Mouse (Mus musculus) neural tube, embryonic 13.5 days (tissue): ENCODE results near the gene Prdm16. TPM values are rescaled to one million over a fixed set of nuclear protein-coding genes. Genes with fewer than 3 reads are reported as not detected.

ENCODE experiments used
- ATAC-seq: fragments of 200-750 bp; cut with Nextera tagmentation; 2 replicates; pipeline ENCODE4 v1.8.0; 2017; ENCODE audit warnings: low read depth, mild to moderate bottlenecking, moderate TSS enrichment, moderate library complexity
- H3K27ac ChIP-seq: fragments of 300-500 bp; sonication (generic); replicated peaks from 2 replicates; pipeline ENCODE4 v1.5.1; 2015; ENCODE audit warnings: moderate library complexity, mild to moderate bottlenecking, inconsistent platforms
- H3K27me3 ChIP-seq: fragments of 300-500 bp; sonication (generic); 2 replicates; pipeline ENCODE4 v1.6.1; 2015; ENCODE audit warnings: mild to moderate bottlenecking, inconsistent platforms
- H3K36me3 ChIP-seq: fragments of 300-500 bp; sonication (generic); 2 replicates; pipeline ENCODE4 v1.6.1; 2015; ENCODE audit warnings: mild to moderate bottlenecking, inconsistent platforms
- H3K4me1 ChIP-seq: fragments of 300-500 bp; sonication (generic); replicated peaks from 2 replicates; pipeline ENCODE4 v1.6.1; 2015; ENCODE audit warnings: inconsistent platforms
- H3K4me2 ChIP-seq: fragments of 300-500 bp; sonication (generic); 2 replicates; pipeline ENCODE4 v1.6.1; 2015; ENCODE audit warnings: inconsistent platforms, mild to moderate bottlenecking, moderate library complexity
- H3K4me3 ChIP-seq: fragments of 300-500 bp; sonication (generic); 2 replicates; pipeline ENCODE4 v1.5.1; 2015; ENCODE audit warnings: mild to moderate bottlenecking, inconsistent platforms
- H3K9ac ChIP-seq: fragments of 300-500 bp; sonication (generic); 2 replicates; pipeline ENCODE4 v1.6.1; 2015; ENCODE audit warnings: moderate library complexity, mild to moderate bottlenecking, inconsistent platforms
- H3K9me3 ChIP-seq: fragments of 300-500 bp; sonication (generic); 2 replicates; pipeline ENCODE4 v1.6.1; 2016; ENCODE audit warnings: inconsistent platforms
- WGBS: fragments of 180-500 bp; shearing (Covaris S2); methylation state at CpG from one replicate; pipeline ENCODE4 v1.1.7; 2015; 5-methylcytosine and 5-hydroxymethylcytosine counted together
- polyA plus RNA-seq: library from polyadenylated mRNA; unstranded; fragments of >200 nt; fragmentation: Nextera tagmentation; extraction: Ambion mirVana; gene quantifications from 2 replicates; pipeline ENCODE4 v1.2.1, GENCODE M21; 2015

Gene Prdm16
- polyA plus RNA-seq, 1 experiment from 2014 or later, result 10.0 TPM

DNA sequence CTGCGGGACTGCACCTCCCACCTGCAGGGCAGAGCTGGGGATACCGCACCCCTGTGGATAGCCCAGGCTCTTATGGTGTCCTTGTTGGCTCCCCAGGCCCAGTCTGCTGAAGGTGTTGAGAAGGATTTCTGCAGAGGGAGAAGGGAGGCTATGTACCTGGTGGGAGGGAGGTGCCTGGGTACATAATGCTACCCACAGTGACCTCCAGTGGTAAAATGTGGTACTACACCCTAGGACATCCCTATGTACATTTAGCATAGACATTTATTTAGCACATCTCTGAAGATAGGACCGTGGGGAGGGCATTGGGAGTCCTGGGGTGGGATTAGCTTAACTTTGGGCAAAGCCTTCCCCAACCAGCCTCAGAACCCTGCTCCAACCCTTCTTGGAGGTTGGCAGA is 363.7 kb downstream of the Prdm16 start:
- peak; percentile 15; the same call in 1 of the 2 replicates for ATAC-seq
- WGBS, result 53% methylated on average over 3 of the region's 3 CpGs
- Histone ChIP-seq H3K4me1 (no peaks in the 10 kb centered on the region), H3K4me2 (no peak overlapping the region), H3K9ac (no peak overlapping the region), H3K27ac (no peak overlapping the region), H3K36me3 (peaks cover 8% of the 10 kb centered on the region; the same call in 1 of the 2 replicates), H3K4me3 (no peak overlapping the region), H3K9me3 (no peaks in the 10 kb centered on the region), H3K27me3 (no peaks in the 10 kb centered on the region)

DNA sequence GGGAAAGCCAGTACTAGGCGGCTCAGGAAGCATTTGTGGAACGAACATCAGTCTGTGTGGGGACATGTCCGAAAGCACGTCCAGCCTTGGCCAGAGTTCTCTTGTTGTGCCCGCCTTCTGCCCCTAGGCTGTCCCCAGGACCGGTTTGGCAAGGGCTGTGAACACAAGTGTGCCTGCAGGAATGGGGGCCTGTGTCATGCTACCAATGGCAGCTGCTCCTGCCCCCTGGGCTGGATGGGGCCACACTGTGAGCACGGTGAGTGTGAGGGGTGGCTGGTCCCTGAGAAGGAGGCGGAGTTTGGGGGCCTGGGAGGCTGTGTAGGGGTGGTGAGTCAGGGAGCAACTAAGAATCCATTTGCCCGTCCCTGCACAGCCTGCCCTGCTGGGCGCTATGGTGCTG is 367.2 kb downstream of the Prdm16 start:
- no peaks in the 10 kb centered on the region for H3K27me3 ChIP-seq
- no peaks in the 10 kb centered on the region for H3K9me3 ChIP-seq
- 0 out of 2 replicates have a peak, but pooled peaks cover 5% of the 10 kb centered on the region for H3K36me3 ChIP-seq
- H3K27ac ChIP-seq, result no peak overlapping the region
- H3K4me2 ChIP-seq, result no peak overlapping the region
- H3K4me1 ChIP-seq, result no peaks in the 10 kb centered on the region
- H3K4me3 ChIP-seq, result no peak overlapping the region
- WGBS, result 60% methylated on average over 10 of the region's 10 CpGs
- ATAC-seq, result no peak
- no peak overlapping the region for H3K9ac ChIP-seq

DNA sequence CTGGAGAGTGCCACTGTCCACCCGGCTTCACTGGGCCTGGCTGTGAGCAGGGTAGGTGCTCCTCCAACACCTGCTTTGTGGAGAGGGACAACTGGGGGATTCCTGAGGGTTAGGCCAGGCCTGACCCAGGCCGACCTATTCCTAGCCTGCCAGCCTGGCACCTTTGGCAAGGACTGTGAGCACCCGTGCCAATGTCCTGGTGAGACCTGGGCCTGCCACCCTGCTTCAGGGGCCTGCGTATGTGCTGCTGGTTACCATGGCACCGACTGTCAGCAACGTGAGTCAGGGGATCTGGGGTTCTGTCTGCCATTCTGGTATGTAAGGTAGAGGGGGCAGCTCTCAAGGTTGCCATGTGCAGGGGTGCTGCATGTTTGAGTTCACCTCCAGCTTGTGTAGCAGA is 369.2 kb downstream of the Prdm16 start:
- Histone ChIP-seq H3K4me1 (no peaks in the 10 kb centered on the region), H3K9ac (no peak overlapping the region), H3K4me2 (no peak overlapping the region), H3K36me3 (peaks cover 10% of the 10 kb centered on the region; the same call in 1 of the 2 replicates), H3K27me3 (no peaks in the 10 kb centered on the region), H3K9me3 (no peaks in the 10 kb centered on the region), H3K4me3 (no peak overlapping the region), H3K27ac (no peak overlapping the region)
- 82% methylated on average over 6 of the region's 6 CpGs for WGBS
- no peak for ATAC-seq

Other genes with a start within 250 kb of the Prdm16 start
- gene Actrt2, start 31.0 kb upstream of the Prdm16 start, polyA plus RNA-seq, result not detected in 2 replicates
- gene Ttc34, start 200.6 kb upstream of the Prdm16 start, polyA plus RNA-seq, result 0.52 and 0.72 TPM in 2 replicates
- gene Mmel1, start 232.7 kb upstream of the Prdm16 start, polyA plus RNA-seq, result 0.17 and 0.22 TPM in 2 replicates